Mouse (Mus musculus): ENCODE measurements around the gene Fcer1g. TPM values are rescaled to one million over a fixed set of nuclear protein-coding genes. Genes with fewer than 3 reads are reported as not detected.

Fcer1g gene
- polyA plus RNA-seq, 1 experiment from 2014 or later, result 0.49 TPM

DNA sequence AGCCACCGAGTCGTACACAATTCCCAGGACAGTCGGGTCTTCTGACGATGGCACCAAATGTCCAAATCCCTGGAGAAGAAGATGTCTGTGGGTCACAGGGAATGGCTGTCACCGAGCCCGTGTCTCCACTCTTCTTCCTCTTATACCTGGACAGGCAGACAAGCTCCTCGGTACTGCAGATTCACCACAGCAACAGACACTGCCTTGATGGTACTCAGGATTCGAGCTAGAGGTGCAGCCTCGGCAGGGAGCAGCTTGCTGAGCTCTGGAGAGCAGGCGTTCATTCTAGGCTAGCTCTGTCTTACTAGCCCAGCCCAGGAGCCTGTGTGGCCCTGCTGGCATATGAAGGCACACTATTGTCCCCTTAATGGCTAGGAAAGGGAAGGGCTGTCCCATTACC lies 43.6 kb upstream of the Fcer1g start:
- ChIA-PET POLR2A (interaction anchor here (2.2 kb wide), 1 partner anchor 9 kb away, joined by 8 read pairs; no protein-coding TSS in a partner anchor), CTCF (no interaction called here)
- ATAC-seq (no peak), DNase-seq (ENCODE audit: low read depth, low spot score) (no peak)
- in situ Hi-C loops (cut with MboI; ENCODE audit: low pct_unique_long_range_greater_than_20kb), result no loop called here
- no peaks in the 10 kb centered on the region for H3K27me3 ChIP-seq
- TF ChIP-seq CTCF (IDR thresholded peaks at IDR 0.05), result no peak

DNA sequence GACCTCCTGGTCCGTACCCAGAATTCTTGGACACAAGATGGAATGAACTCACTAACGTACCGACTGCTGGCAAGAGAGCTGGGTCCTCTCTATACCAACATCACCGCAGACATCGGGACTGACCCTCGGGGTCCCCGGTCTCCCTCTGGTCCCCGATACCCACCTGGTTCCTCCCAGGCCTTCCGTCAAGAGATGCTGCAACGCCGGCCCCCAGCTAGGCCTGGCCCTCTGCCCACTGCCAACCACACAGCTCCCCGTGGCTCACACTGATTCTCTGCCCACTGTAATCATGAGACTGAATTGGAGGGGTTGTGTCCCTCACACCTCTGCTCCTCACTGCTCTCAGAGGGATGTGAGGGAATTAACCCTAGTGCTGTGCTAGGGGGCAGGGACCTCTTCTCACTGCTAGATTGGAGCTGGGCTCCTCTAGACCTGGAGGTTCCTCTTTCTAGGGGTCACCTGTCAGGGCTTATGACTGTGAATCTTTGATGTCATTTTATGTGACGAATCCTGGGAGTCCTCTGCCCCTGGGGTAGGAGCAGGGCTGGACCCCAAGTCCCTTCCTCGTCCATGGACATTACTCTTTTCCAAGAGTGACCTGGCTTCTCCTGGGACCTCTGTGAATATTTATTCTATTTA lies 42.1 kb upstream of the Fcer1g start:
- TF ChIP-seq CTCF (IDR thresholded peaks at IDR 0.05), result no peak
- DNase-seq (ENCODE audit: low read depth, low spot score) (no peak), ATAC-seq (no peak)
- POLR2A ChIA-PET, result interaction anchor here (2.2 kb wide), 1 partner anchor 10 kb away, joined by 8 read pairs; no protein-coding TSS in a partner anchor
- CTCF ChIA-PET, result no interaction called here
- in situ Hi-C loops (cut with MboI; ENCODE audit: low pct_unique_long_range_greater_than_20kb), result no loop called here
- H3K27me3 ChIP-seq, result no peaks in the 10 kb centered on the region

DNA sequence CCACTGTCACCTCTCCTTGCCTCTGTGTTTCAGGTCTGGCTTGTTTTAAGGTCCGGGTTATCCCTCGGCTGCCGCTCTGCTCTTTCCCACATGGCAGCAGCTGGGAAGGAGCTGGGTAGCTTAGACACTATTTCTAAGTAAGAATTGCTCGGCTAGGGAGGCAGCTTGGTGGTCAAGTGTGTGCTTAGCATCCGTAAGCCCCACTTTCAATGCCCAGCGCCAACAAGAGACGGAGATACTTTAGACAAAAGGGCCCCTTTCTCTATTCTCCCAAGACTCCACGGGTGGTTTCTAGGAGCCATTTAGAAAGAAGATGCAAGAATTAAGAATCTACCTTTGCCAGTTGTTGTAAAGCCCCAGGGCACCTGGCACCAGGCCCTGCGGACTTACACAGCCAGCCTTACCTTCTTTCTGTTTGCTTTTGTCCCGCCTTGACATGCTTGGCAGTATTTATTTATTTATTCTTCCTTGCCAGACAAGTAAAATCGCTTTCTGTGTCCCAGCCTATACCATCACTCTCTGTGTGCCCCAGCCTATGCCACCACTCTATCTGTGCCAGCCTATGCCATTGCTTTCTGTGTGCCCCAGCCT lies 41.1 kb upstream of the Fcer1g start:
- no peak for TF ChIP-seq CTCF (IDR thresholded peaks at IDR 0.05)
- H3K27me3 ChIP-seq, result no peaks in the 10 kb centered on the region
- CTCF ChIA-PET, result no interaction called here
- POLR2A ChIA-PET, result no interaction called here
- in situ Hi-C loops (cut with MboI; ENCODE audit: low pct_unique_long_range_greater_than_20kb), result no loop called here
- ATAC-seq (no peak), DNase-seq (ENCODE audit: low read depth, low spot score) (no peak)

DNA sequence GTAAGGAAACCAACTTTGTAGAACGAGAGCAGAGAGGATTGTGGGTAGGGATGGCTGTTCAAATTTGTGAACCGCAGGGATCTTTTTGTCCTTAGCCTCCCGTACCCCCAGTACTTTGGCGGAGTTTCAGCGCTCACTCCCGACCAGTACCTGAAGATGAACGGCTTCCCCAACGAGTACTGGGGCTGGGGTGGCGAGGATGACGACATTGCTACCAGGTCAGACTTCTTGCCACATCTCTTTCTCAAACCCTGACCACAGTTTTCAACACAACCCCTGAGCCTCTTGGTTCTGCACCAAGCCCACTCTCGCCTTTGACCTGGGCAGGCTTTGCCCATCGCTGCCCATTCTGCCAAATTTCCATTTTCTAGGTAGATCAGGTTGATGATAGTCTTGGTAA lies 40.0 kb upstream of the Fcer1g start:
- POLR2A ChIA-PET, result no interaction called here
- no peak for TF ChIP-seq CTCF (IDR thresholded peaks at IDR 0.05)

DNA sequence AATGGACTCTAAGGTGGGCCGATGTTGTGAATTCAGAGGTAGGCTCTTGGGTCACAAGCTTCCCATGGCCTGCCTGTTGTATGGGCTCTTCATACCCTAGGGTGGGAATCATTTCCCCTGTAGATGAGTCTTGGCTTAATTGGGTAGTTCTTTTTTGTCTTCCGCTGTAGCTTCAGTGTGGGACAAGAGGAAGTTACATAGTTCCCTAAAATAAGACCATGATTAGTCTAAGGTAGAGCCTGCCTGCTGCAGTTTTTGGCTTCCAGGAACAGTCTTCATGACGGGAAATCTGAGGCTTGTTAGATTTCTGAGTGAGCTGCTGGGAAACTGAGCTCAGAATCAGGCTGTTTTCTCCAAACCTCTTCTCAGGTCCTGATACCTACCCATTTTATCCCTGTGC lies 37.9 kb upstream of the Fcer1g start:
- no peaks in the 10 kb centered on the region for H3K27me3 ChIP-seq
- ChIA-PET CTCF (interaction anchor here (3.2 kb wide), 1 partner anchor 9 kb away, joined by 17 read pairs; the partner anchor contains the start of gene Ppox), POLR2A (interaction anchor here (0.8 to 2.2 kb wide), 3 partner anchors 9 to 108 kb away, joined by 3 to 13 read pairs (median 5); partner anchors contain the start of genes Ppox and Usp21)
- ATAC-seq (no peak), DNase-seq (ENCODE audit: low read depth, low spot score) (no peak)
- in situ Hi-C loops (cut with MboI; ENCODE audit: low pct_unique_long_range_greater_than_20kb), result loop anchor here (25.0 kb wide), 1 partner anchor 385 kb away; the partner anchor contains the start of genes Dusp12 and Gm26620
- TF ChIP-seq CTCF (IDR thresholded peaks at IDR 0.05), result no peak

More for the DNA sequence above, 40.0 kb upstream of the Fcer1g start:
- CTCF ChIA-PET, result no interaction called here
- no peak for ATAC-seq
- H3K27me3 ChIP-seq, result no peaks in the 10 kb centered on the region
- in situ Hi-C loops (cut with MboI; ENCODE audit: low pct_unique_long_range_greater_than_20kb), result loop anchor here (25.0 kb wide), 1 partner anchor 387 kb away; the partner anchor contains the start of genes Dusp12 and Gm26620
- DNase-seq (ENCODE audit: low read depth, low spot score), result no peak

DNA sequence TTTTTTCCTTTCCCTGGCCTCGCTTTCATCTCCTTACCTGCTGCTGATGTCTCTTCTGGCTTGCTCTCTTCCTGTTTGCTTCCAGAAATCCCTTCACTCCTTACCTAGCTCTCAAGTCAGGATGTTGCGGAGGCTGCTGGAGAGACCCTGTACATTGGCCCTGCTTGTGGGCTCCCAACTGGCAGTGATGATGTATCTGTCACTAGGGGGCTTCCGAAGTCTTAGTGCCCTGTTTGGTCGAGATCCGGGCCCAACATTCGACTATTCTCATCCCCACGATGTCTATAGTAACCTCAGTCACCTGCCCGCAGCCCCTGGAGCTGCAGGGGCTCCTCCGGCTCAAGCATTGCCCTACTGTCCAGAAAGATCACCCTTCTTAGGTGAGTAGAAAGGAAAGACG lies 37.5 kb upstream of the Fcer1g start:
- ChIA-PET POLR2A (interaction anchor here (0.8 to 2.2 kb wide), 3 partner anchors 10 to 108 kb away, joined by 3 to 13 read pairs (median 5); partner anchors contain the start of genes Ppox and Usp21), CTCF (interaction anchor here (1.0 to 3.2 kb wide), 2 partner anchors 10 to 14 kb away, joined by 3 to 17 read pairs; partner anchors contain the start of gene Ppox)
- in situ Hi-C loops (cut with MboI; ENCODE audit: low pct_unique_long_range_greater_than_20kb), result loop anchor here (25.0 kb wide), 1 partner anchor 384 kb away; the partner anchor contains the start of genes Dusp12 and Gm26620
- H3K27me3 ChIP-seq, result no peaks in the 10 kb centered on the region
- no peak for TF ChIP-seq CTCF (IDR thresholded peaks at IDR 0.05)
- DNase-seq (ENCODE audit: low read depth, low spot score) (no peak), ATAC-seq (no peak)

DNA sequence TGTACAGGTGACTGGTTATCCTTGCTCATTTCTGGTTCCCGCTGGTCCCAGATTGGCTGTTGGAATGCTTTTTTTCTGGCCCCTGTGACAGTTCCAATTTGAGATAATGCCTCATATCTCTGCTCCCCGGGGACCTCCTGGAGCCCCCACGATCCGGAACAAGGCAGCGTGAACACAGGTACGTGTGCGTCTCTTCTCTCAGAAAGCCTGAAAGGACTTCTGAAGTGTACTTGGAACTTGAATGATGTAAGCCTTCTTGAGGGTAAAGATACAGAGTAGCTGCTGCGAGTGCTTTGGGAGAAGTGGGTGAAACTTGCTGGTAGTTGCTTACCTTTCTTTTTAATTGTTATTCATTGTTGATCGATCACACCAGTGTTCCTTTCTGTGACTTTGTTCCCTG lies 37.0 kb upstream of the Fcer1g start:
- CTCF ChIA-PET, result interaction anchor here (1.0 to 3.2 kb wide), 4 partner anchors 10 to 160 kb away, joined by 3 to 17 read pairs (median 4); partner anchors contain the start of gene Ppox
- no peak for TF ChIP-seq CTCF (IDR thresholded peaks at IDR 0.05)
- POLR2A ChIA-PET, result interaction anchor here (0.5 to 2.2 kb wide), 2 partner anchors 16 to 193 kb away, joined by 4 to 13 read pairs; partner anchors contain the start of gene Usp21
- ATAC-seq (no peak), DNase-seq (ENCODE audit: low read depth, low spot score) (no peak)
- H3K27me3 ChIP-seq, result no peaks in the 10 kb centered on the region
- in situ Hi-C loops (cut with MboI; ENCODE audit: low pct_unique_long_range_greater_than_20kb), result loop anchor here (25.0 kb wide), 1 partner anchor 384 kb away; the partner anchor contains the start of genes Dusp12 and Gm26620

DNA sequence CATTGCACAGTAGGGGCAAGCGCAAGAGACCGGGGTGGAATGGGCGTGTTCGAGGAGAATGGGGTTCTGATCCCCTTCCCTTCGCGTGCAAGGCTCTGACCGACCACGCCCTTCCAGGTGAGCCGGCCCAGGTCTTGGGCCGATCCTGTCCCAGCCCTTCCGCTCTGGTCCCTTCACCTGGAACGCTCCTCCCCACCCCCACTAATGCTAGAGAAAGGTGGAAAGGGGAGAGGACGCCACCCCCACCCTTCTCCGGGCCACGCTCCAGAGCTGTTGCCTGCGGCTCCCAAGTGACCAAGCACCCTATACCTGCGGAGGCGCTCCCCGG lies 36.4 kb upstream of the Fcer1g start:
- no peak for TF ChIP-seq CTCF (IDR thresholded peaks at IDR 0.05)
- H3K27me3 ChIP-seq, result no peaks in the 10 kb centered on the region
- in situ Hi-C loops (cut with MboI; ENCODE audit: low pct_unique_long_range_greater_than_20kb), result loop anchor here (25.0 kb wide), 1 partner anchor 383 kb away; the partner anchor contains the start of genes Dusp12 and Gm26620
- ChIA-PET POLR2A (interaction anchor here (0.5 to 2.2 kb wide), 8 partner anchors 16 to 193 kb away, joined by 3 to 13 read pairs (median 4); partner anchors contain the start of genes Ndufs2 and Usp21), CTCF (interaction anchor here (1.2 to 3.2 kb wide), 4 partner anchors 11 to 159 kb away, joined by 3 to 17 read pairs (median 5); partner anchors contain the start of gene Ppox)
- DNase-seq (ENCODE audit: low read depth, low spot score), result no peak
- peak; percentile 24 for ATAC-seq

DNA sequence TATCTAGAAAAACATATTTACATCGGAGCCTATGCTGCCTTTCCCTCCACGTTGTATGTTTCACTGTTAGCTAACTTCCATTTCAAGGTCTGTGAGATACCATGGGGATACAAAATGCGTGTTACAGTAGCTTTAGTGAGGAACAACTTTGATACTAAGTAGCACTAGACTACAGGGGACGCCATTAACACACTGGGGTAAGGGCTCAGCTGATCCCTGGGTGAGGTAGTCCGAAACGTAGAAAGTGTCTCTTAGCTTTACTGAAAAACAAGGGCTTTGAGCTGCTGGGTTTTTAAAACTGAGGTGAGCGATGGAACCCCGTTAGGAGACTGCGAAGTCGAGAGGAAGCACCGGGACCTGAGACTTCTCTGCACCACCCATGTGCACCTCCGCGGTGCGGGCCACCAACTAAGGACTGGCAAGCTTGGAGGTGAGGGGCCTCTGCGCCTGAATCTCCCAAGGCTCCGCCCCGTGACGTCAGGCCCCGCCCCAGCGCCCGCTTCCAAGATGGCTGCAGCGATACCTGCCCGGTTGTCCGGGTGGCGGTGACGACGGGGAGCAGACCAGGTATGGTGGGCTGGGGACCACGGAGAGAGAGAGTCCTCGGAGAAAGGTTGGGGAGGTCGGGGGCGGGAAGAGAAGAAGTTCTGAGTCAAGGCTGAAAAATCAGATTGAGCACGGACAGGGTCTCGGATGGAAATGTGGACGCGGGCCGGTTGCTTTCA lies 35.8 kb upstream of the Fcer1g start, which contains the start of gene B4galt3:
TSS of gene B4galt3 (plus strand) at position 481 of the 725 bp plus-strand sequence.
- ATAC-seq, result peak; percentile 94
- no peak for DNase-seq (ENCODE audit: low read depth, low spot score)
- in situ Hi-C loops (cut with MboI; ENCODE audit: low pct_unique_long_range_greater_than_20kb), result loop anchor here (25.0 kb wide), 1 partner anchor 383 kb away; the partner anchor contains the start of genes Dusp12 and Gm26620
- TF ChIP-seq CTCF (IDR thresholded peaks at IDR 0.05), result no peak
- no peaks in the 10 kb centered on the region for H3K27me3 ChIP-seq
- ChIA-PET CTCF (interaction anchor here (1.2 to 3.2 kb wide), 4 partner anchors 12 to 159 kb away, joined by 3 to 17 read pairs (median 5); partner anchors contain the start of gene Ppox), POLR2A (interaction anchor here (0.5 to 2.2 kb wide), 8 partner anchors 17 to 158 kb away, joined by 3 to 13 read pairs (median 4); partner anchors contain the start of genes Ndufs2 and Usp21)

DNA sequence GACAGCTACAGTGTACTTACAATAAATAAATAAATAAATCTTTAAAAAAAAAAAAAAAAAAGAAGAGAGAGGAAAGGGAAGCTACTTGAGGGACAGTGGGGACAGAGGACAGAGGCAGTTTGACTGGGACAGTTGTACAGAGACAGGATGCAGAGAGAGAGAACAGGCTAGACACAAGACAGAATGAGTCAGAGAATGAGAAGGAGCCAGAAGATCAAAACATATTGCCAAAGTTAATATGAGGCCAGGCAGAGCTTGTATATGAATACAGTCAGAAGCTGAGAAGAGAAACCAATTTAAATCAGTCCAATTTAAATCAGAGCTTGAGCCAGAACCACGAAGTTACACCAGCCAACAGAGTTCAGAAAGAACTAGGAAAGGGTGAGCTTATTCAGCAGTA lies 34.2 kb upstream of the Fcer1g start:
- DNase-seq (ENCODE audit: low read depth, low spot score) (no peak), ATAC-seq (no peak)
- no peaks in the 10 kb centered on the region for H3K27me3 ChIP-seq
- CTCF ChIA-PET, result interaction anchor here (0.9 kb wide), 1 partner anchor 122 kb away, joined by 3 read pairs; no protein-coding TSS in a partner anchor
- POLR2A ChIA-PET, result no interaction called here
- in situ Hi-C loops (cut with MboI; ENCODE audit: low pct_unique_long_range_greater_than_20kb), result loop anchor here (25.0 kb wide), 1 partner anchor 381 kb away; the partner anchor contains the start of genes Dusp12 and Gm26620
- no peak for TF ChIP-seq CTCF (IDR thresholded peaks at IDR 0.05)
